Mouse (Mus musculus): ENCODE results near the gene Tbx3. TPM values are rescaled to one million over a fixed set of nuclear protein-coding genes. Genes with fewer than 3 reads are reported as not detected.

The Tbx3 gene
- total RNA-seq (2021), result 1 to 10 TPM; 7.0 to 9.7 TPM
- long read RNA-seq, experiment 1, full-length matches to known transcripts, result 4 of 6 reads
- long read RNA-seq, experiment 1, partial matches to known transcripts, result 0 of 6 reads
- long read RNA-seq, experiment 1, other reads (novel, unspliced or antisense), result 2 of 6 reads
- long read RNA-seq, experiment 2, full-length matches to known transcripts, result 3 of 3 reads
- long read RNA-seq, experiment 2, partial matches to known transcripts, result 0 of 3 reads
- long read RNA-seq, experiment 2, other reads (novel, unspliced or antisense), result 0 of 3 reads

- peak; percentile 82 for DNase-seq
These were observed at the start of gene Tbx3 for GRCm38 (mm10) chr5:119670566-119671108. Tbx3 (plus strand) TSS chr5:119670669.

- DNase-seq, result no peak
These were observed 48.4 kb upstream of the Tbx3 start for GRCm38 (mm10) chr5:119622076-119622475.

GRCm38 (mm10) chr5:119624554-119624953, 45.9 kb upstream of the Tbx3 start:
- DNase-seq, result no peak

GRCm38 (mm10) chr5:119625603-119626002, 44.9 kb upstream of the Tbx3 start:
- no peak for DNase-seq

GRCm38 (mm10) chr5:119626154-119626553, 44.3 kb upstream of the Tbx3 start:
- DNase-seq, result no peak

- peak; percentile 44 for DNase-seq
These were observed 43.8 kb upstream of the Tbx3 start for GRCm38 (mm10) chr5:119626662-119627061.

GRCm38 (mm10) chr5:119628100-119628499, 42.4 kb upstream of the Tbx3 start:
- no peak for DNase-seq

- no peak for DNase-seq
These were observed 41.6 kb upstream of the Tbx3 start for GRCm38 (mm10) chr5:119628746-119629327.

- DNase-seq, result no peak
These were observed 36.9 kb upstream of the Tbx3 start for GRCm38 (mm10) chr5:119633581-119633980.

GRCm38 (mm10) chr5:119634861-119635260, 35.6 kb upstream of the Tbx3 start:
- DNase-seq, result no peak

- no peak for DNase-seq
These were observed 32.2 kb upstream of the Tbx3 start for GRCm38 (mm10) chr5:119638300-119638699.

- no peak for DNase-seq
These were observed 29.4 kb upstream of the Tbx3 start for GRCm38 (mm10) chr5:119641094-119641493.

- DNase-seq, result no peak
These were observed 28.8 kb upstream of the Tbx3 start for GRCm38 (mm10) chr5:119641714-119642113.

- DNase-seq, result no peak
These were observed 23.5 kb upstream of the Tbx3 start for GRCm38 (mm10) chr5:119646965-119647364.

- no peak for DNase-seq
These were observed 19.1 kb upstream of the Tbx3 start for GRCm38 (mm10) chr5:119651135-119651965.

GRCm38 (mm10) chr5:119656354-119656753, 14.1 kb upstream of the Tbx3 start:
- no peak for DNase-seq

- no peak for DNase-seq
These were observed 13.6 kb upstream of the Tbx3 start for GRCm38 (mm10) chr5:119656856-119657255.

GRCm38 (mm10) chr5:119657362-119657761, 13.1 kb upstream of the Tbx3 start:
- DNase-seq, result no peak

- DNase-seq, result no peak
These were observed 12.7 kb upstream of the Tbx3 start for GRCm38 (mm10) chr5:119657804-119658203.

- DNase-seq, result no peak
These were observed 12.1 kb upstream of the Tbx3 start for GRCm38 (mm10) chr5:119658396-119658795.

- no peak for DNase-seq
These were observed 11.4 kb upstream of the Tbx3 start for GRCm38 (mm10) chr5:119659041-119659440.

- DNase-seq, result no peak
These were observed 9.7 kb upstream of the Tbx3 start for GRCm38 (mm10) chr5:119660526-119661410.
